Mouse (Mus musculus) heart, embryonic 11.5 days (tissue): ENCODE measurements at regions not wholly inside any gene's neighbourhood (a gene's known extent, or its start where the extent isn't known, plus 50 kb on each side); places are given as distances from the start of the nearest gene placed in this dataset.

Experiments used
- ATAC-seq: fragments of 200-750 bp; cut with Nextera tagmentation; replicated peaks from 2 replicates; pipeline ENCODE4 v1.8.0; 2017; ENCODE audit warnings: moderate library complexity; ENCODE audit not compliant: insufficient number of reproducible peaks, low FRiP score, low TSS enrichment
- H3K27ac ChIP-seq: fragments of 300-500 bp; sonication (generic); 2 replicates; pipeline ENCODE4 v1.5.1; 2014; ENCODE audit warnings: mild to moderate bottlenecking, low read depth, low read length
- H3K27me3 ChIP-seq: fragments of 300-500 bp; sonication (generic); 2 replicates; pipeline ENCODE4 v1.6.1; 2014; ENCODE audit warnings: mild to moderate bottlenecking, low read length, mixed read lengths; ENCODE audit not compliant: control insufficient read depth, insufficient read depth
- H3K36me3 ChIP-seq: fragments of 300-500 bp; sonication (generic); 2 replicates; pipeline ENCODE4 v1.6.1; 2014; ENCODE audit warnings: mild to moderate bottlenecking, low read length, moderate library complexity, mixed read lengths; ENCODE audit not compliant: control insufficient read depth, insufficient read depth
- H3K4me1 ChIP-seq: fragments of 300-500 bp; sonication (generic); 2 replicates; pipeline ENCODE4 v1.6.1; 2014; ENCODE audit warnings: low read length; ENCODE audit not compliant: control insufficient read depth, insufficient read depth
- H3K4me2 ChIP-seq: fragments of 300-500 bp; sonication (generic); 2 replicates; pipeline ENCODE4 v1.6.1; 2014; ENCODE audit warnings: mild to moderate bottlenecking, moderate library complexity
- H3K4me3 ChIP-seq: fragments of 300-500 bp; sonication (generic); 2 replicates; pipeline ENCODE4 v1.5.1; 2014; ENCODE audit warnings: low read depth, low read length
- H3K9ac ChIP-seq: fragments of 300-500 bp; sonication (generic); 2 replicates; pipeline ENCODE4 v1.6.1; 2014; ENCODE audit warnings: mild to moderate bottlenecking, low read depth, low read length, moderate library complexity
- H3K9me3 ChIP-seq: fragments of 300-500 bp; sonication (generic); replicated peaks from 2 replicates; pipeline ENCODE4 v1.6.1; 2016; ENCODE audit warnings: low read length; ENCODE audit not compliant: control insufficient read depth
- WGBS: fragments of 180-500 bp; shearing (Covaris S2); extraction: QIAGEN DNeasy Blood & Tissue Kit; methylation state at CpG from one replicate; pipeline ENCODE4 v1.1.7; 2014; ENCODE audit not compliant: insufficient replicate concordance; 5-methylcytosine and 5-hydroxymethylcytosine counted together

DNA sequence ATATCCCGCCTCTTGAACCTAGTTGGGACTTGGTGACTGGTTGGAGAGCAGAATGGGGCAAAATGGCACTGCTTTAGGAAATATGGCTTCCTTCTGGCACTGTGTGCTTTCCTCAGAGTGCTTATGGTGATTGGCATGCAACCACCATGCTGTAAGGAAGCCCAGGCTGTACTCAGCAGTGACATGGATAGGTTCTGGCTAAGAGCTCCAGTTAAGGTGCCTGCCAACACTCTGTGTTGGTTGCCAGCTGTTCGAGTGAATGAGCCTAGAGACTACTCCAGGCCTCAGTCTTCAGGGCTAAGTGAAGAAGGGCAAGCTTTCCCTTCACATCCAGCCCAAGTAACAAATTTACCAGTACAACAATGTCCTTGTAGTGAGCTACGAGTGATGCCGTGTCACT is 301.9 kb downstream of the Otol1 start:
- WGBS = 77% methylated on average over 4 of the region's 4 CpGs
- no peak for ATAC-seq
- H3K27ac ChIP-seq = no peak overlapping the region

DNA sequence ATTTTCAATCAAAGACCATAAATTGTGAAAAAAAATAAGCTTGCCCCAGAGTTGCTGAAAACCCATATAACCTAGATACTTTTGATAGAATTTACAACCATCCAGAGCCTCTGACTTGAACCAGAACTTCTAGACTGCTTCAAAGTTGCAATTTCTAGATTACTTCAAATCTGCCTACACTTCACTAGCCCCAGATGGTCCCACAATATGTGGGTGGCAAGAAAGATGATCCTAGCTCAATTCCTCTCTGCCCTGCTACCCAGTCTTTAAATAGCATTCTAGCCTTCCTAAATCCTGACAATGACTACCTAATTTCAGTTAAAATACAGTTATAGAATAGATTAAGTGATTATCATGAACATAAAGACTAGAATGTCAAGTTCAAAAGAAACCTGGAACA is 303.6 kb downstream of the Otol1 start:
- Histone ChIP-seq H3K27ac (no peak overlapping the region), H3K4me3 (no peak overlapping the region), H3K4me2 (no peak overlapping the region), H3K4me1 (no peaks in the 10 kb centered on the region), H3K9me3 (no peaks in the 10 kb centered on the region), H3K9ac (no peak overlapping the region), H3K27me3 (no peaks in the 10 kb centered on the region), H3K36me3 (no peaks in the 10 kb centered on the region)
- ATAC-seq = no peak

More for the DNA sequence above, 301.9 kb downstream of the Otol1 start:
- Histone ChIP-seq H3K9ac (no peak overlapping the region), H3K36me3 (no peaks in the 10 kb centered on the region), H3K27me3 (no peaks in the 10 kb centered on the region), H3K4me2 (no peak overlapping the region), H3K4me3 (no peak overlapping the region), H3K4me1 (no peaks in the 10 kb centered on the region), H3K9me3 (no peaks in the 10 kb centered on the region)

DNA sequence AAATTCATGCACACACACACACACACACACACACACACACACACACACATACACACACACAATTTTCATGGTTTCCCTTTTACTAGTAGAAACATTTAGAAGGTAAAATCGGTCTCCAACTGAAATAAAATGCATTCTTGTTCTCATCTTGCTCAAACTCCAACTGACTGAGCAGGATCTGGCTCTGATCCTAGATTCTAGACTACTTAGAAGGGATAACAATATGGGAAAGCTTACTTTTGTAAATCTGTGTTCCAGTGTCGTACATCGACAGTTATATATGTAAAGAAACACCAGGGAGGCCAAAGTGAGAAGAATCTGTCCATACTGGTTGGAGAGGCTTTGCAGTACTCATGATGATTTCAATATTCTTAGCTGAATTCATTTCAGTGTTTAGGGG is 304.6 kb downstream of the Otol1 start:
- Histone ChIP-seq H3K27ac (no peak overlapping the region), H3K36me3 (no peaks in the 10 kb centered on the region), H3K9ac (no peak overlapping the region), H3K4me1 (no peaks in the 10 kb centered on the region), H3K9me3 (no peaks in the 10 kb centered on the region), H3K4me3 (no peak overlapping the region), H3K27me3 (no peaks in the 10 kb centered on the region), H3K4me2 (no peak overlapping the region)
- 71% methylated on average over 3 of the region's 3 CpGs for WGBS
- no peak for ATAC-seq

DNA sequence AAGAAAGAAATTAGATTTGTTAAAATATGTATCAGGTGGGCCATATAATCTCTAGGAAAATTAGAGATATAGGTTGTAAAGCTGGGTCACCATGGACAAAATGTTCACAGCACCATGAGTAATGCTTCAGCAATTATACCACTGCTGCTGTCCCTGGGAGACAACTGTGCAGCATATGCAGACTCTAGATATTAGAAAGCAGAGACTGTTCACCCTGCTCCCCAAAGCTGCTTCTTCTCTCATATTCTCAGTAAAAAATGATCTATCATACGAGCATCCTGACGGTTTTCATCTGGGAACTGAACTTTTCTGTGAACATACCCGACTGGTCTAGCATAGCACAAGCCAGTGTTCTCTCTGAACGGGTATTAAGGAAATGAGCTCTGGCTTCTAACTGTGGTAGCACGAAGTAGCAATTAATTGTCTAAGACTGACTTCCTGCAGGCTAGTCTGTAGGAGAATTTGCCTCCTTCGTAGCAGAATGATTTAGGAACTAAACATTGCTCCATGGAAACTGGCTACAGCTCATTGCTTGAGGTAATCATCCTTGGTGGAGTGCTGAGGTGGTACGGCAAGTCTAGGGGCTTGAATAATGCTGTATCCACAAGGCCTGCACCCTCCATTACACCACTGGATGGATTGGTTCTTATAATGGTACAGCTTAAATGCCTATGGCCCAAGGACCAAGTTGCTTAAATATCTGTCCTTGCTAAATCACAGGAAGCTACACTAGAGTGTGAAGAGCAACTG is 305.9 kb downstream of the Otol1 start:
- Histone ChIP-seq H3K27ac (no peak overlapping the region), H3K4me2 (no peak overlapping the region), H3K36me3 (no peaks in the 10 kb centered on the region), H3K4me3 (no peak overlapping the region), H3K9ac (no peak overlapping the region), H3K27me3 (no peaks in the 10 kb centered on the region), H3K4me1 (no peaks in the 10 kb centered on the region), H3K9me3 (no peaks in the 10 kb centered on the region)
- WGBS = 69% methylated on average over 7 of the region's 7 CpGs
- ATAC-seq = no peak

DNA sequence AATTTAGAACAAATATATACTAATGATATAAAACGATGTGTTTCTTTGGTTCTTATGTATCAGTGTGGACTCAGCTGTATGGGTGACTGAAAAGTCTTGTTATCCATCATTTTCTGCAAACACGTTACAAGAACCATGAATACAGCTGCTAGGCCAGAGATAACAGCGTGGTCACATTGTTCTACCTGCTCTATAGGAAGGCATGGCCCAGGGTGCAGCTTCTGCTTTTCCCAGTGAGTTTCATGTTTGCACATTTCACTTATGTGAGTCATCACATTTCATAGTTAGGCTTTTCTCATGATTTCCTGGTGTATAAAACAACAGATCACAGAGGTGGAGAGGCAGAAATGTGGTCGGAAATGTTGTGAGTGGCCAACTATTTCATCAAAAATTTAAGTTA is 306.8 kb downstream of the Otol1 start:
- H3K27me3 ChIP-seq = no peaks in the 10 kb centered on the region
- H3K4me1 ChIP-seq = no peaks in the 10 kb centered on the region
- H3K9me3 ChIP-seq = no peaks in the 10 kb centered on the region
- 74% methylated on average over 4 of the region's 4 CpGs for WGBS
- no peak overlapping the region for H3K27ac ChIP-seq
- no peak overlapping the region for H3K9ac ChIP-seq
- ATAC-seq = no peak
- H3K36me3 ChIP-seq = no peaks in the 10 kb centered on the region
- no peak overlapping the region for H3K4me3 ChIP-seq
- H3K4me2 ChIP-seq = no peak overlapping the region

DNA sequence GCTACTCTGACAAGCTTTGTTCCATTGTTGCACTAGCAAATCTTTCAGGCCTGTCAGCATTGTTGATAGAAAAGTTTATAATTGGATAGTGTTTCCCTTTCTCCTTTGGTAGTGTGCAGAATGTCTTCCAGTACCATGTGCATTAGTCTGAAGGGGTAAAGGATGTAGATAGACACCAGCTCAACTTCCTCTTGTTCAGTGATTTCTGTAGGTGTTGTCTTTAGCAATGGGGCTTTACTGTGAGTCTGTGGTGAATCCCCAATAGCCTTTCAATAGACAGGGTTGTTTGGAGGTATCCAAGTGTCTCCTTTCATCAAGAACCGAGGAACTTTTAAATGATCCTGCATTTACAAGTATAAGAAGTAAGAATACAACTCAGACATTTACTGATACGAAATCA is 311.0 kb downstream of the Otol1 start:
- H3K4me2 ChIP-seq = no peak overlapping the region
- no peaks in the 10 kb centered on the region for H3K27me3 ChIP-seq
- no peaks in the 10 kb centered on the region for H3K9me3 ChIP-seq
- no peak overlapping the region for H3K9ac ChIP-seq
- ATAC-seq = no peak
- no peaks in the 10 kb centered on the region for H3K4me1 ChIP-seq
- no peaks in the 10 kb centered on the region for H3K36me3 ChIP-seq
- H3K27ac ChIP-seq = no peak overlapping the region
- H3K4me3 ChIP-seq = no peak overlapping the region
- 71% methylated on average over 2 of the region's 2 CpGs for WGBS

DNA sequence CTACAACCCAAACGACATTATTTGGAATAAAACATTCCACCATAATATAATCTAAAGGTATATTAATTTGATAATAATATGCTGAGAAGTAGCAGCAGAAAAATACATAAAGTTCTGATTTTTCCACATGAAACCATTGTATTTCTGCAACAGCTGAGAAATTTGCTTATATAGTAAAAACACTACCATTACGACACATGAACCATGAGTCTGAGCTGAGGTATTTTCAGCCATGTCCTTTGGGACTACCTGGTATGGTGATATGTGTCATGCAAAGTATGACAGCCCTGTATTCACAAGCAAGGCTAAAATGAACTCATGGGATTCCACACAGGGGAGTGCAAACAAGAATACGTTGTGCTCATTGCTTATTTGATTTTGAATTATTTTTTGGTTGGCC is 311.7 kb downstream of the Otol1 start:
- ATAC-seq = no peak
- Histone ChIP-seq H3K27ac (no peak overlapping the region), H3K36me3 (no peaks in the 10 kb centered on the region), H3K4me3 (no peak overlapping the region), H3K9ac (no peak overlapping the region), H3K9me3 (no peaks in the 10 kb centered on the region), H3K4me1 (no peaks in the 10 kb centered on the region), H3K27me3 (no peaks in the 10 kb centered on the region), H3K4me2 (no peak overlapping the region)
- 77% methylated on average over 3 of the region's 3 CpGs for WGBS

DNA sequence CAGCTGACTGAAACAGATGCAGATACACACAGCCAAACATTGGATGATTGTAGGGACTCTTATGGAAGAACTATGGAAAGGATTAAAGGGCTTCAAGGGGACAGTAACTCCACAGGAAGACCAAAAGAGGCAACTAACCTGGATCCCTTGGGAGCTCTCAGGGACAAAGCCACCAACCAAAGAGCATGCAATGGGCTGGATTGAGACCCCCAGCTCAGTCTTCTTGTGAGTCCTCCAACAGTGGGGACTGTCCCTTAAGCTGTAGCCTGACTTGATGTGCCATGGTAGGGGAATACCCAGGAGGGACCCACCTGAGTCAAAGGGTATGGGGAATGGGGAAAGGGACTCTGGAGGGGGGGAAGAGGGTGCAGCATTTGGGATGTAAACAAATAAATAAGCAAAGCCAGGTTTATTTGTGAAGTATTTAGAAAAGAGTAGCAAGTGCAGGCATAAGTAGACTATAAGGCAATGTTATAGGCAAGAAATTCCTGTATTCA is 313.8 kb downstream of the Otol1 start:
- H3K4me1 ChIP-seq = no peaks in the 10 kb centered on the region
- H3K4me2 ChIP-seq = no peak overlapping the region
- H3K9ac ChIP-seq = no peak overlapping the region
- no peak overlapping the region for H3K4me3 ChIP-seq
- H3K27me3 ChIP-seq = no peaks in the 10 kb centered on the region
- H3K27ac ChIP-seq = no peak overlapping the region
- no peaks in the 10 kb centered on the region for H3K9me3 ChIP-seq
- H3K36me3 ChIP-seq = no peaks in the 10 kb centered on the region
- ATAC-seq = no peak

DNA sequence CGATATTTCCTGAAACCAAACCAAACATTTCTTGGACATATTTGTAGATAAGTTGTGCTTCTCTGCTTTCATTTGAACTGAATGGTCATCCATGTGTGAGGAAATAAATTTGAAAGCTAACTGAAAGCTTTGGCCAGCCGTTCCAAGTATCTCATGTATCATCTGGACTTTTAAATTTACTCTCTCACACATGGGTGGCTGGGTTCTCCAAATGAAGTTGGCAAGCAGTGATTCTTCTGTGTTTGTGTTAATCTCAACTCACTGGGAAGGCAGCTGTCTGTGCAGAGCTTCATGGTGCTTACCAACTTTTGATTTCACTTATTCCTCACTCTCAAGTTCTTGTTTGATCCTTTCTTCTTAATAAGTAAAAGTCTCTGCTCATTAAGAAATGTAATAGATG is 317.3 kb downstream of the Otol1 start:
- 81% methylated on average over 2 of the region's 2 CpGs for WGBS
- no peak for ATAC-seq

More for the DNA sequence above, 317.3 kb downstream of the Otol1 start:
- H3K4me2 ChIP-seq = no peak overlapping the region
- H3K9ac ChIP-seq = no peak overlapping the region
- no peaks in the 10 kb centered on the region for H3K4me1 ChIP-seq
- no peak overlapping the region for H3K27ac ChIP-seq
- H3K9me3 ChIP-seq = no peaks in the 10 kb centered on the region
- no peaks in the 10 kb centered on the region for H3K27me3 ChIP-seq
- H3K4me3 ChIP-seq = no peak overlapping the region
- no peaks in the 10 kb centered on the region for H3K36me3 ChIP-seq
